Mouse (Mus musculus): ENCODE data around the gene Ttyh2. TPM values are rescaled to one million over a fixed set of nuclear protein-coding genes. Genes with fewer than 3 reads are reported as not detected.

Ttyh2 gene
- polyA plus RNA-seq, 1 experiment from 2014 or later: 8.1 TPM

GRCm38 (mm10) chr11:114769911-114770310, 94.7 kb downstream of the Ttyh2 start:
- no peaks in the 10 kb centered on the region for H3K36me3 ChIP-seq (replicated peaks)
- no peak overlapping the region for H3K4me3 ChIP-seq (replicated peaks)
- no peak for ATAC-seq (ENCODE audit: insufficient read depth)
- no peak overlapping the region for H3K27ac ChIP-seq (replicated peaks)
- peaks cover 29% of the 10 kb centered on the region for H3K27me3 ChIP-seq
- 59% methylated on average over 6 of the region's 6 CpGs for WGBS (ENCODE audit: insufficient replicate concordance)
- H3K4me1 ChIP-seq (replicated peaks): peaks cover 8% of the 10 kb centered on the region
- H3K9me3 ChIP-seq (replicated peaks): no peaks in the 10 kb centered on the region
- no peak overlapping the region for H3K4me2 ChIP-seq
- no peak overlapping the region for H3K9ac ChIP-seq

Other genes starting within 250 kb of the Ttyh2 start
- gene Rpl38, start 6.9 kb upstream of the Ttyh2 start, polyA plus RNA-seq (2015; fragmentation: Nextera tagmentation; extraction: Ambion mirVana): 503 and 662 TPM in 2 replicates
- gene Dnaic2, start 52.0 kb downstream of the Ttyh2 start, polyA plus RNA-seq (2015; fragmentation: Nextera tagmentation; extraction: Ambion mirVana): 0.18 and 0.56 TPM in 2 replicates
- gene Kif19a, start 90.0 kb downstream of the Ttyh2 start, polyA plus RNA-seq (2015; fragmentation: Nextera tagmentation; extraction: Ambion mirVana): 0.07 TPM in 2 replicates
- 0.25 TPM in 1 of 2 replicates, not detected in the other for gene Btbd17, start 120.5 kb downstream of the Ttyh2 start, polyA plus RNA-seq (2015; fragmentation: Nextera tagmentation; extraction: Ambion mirVana)
- not detected in 2 replicates for gene Gpr142, start 123.5 kb downstream of the Ttyh2 start, polyA plus RNA-seq (2015; fragmentation: Nextera tagmentation; extraction: Ambion mirVana)
- 15.9 and 19.0 TPM in 2 replicates for gene Gprc5c, start 175.7 kb downstream of the Ttyh2 start, polyA plus RNA-seq (2015; fragmentation: Nextera tagmentation; extraction: Ambion mirVana)
- gene Cd300a, start 214.6 kb downstream of the Ttyh2 start, polyA plus RNA-seq (2015; fragmentation: Nextera tagmentation; extraction: Ambion mirVana): 7.3 and 7.8 TPM in 2 replicates

Data from liver, embryonic 15.5 days (tissue).